Mouse (Mus musculus) CD4-positive, CD25-positive, alpha-beta regulatory T cell, adult 2 months (primary cell): Measurements from ENCODE around the gene Parn.
A peak's percentile ranks its signal among the peaks of the same experiment; 100 is the strongest.
"Not testable (repeated sequence)": the region's sequence is repeated elsewhere in the genome, so short reads cannot be mapped to it uniquely, and the experiment has no call there.

Source experiments
- DNase-seq: peaks from one replicate; pipeline ENCODE4 v3.0.0-alpha.2; 2012; ENCODE audit warnings: low read depth, low spot score

The Parn gene

DNA sequence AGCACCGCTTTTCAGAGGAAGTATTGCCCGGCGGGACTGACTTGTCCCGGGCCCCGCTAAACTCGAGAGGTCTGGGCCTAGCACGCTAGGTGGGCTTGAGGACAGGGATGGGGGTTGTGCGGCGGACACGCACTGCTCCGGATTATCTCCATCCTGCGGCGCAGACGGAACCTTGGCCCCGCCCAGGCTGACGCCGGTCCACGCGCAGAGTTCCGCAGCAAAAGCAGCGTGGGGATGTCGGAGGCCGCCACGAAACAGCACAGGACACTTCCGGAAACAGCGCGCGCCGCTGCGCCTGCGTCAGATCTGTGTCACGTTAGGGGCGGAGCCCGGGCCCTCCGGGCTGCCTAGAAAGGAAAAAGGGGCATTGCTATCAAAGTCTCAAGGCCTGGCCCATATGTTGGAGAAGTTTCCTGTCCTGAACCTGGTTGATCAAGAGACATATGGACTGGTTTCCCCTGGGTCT is at the start of gene Parn:
TSS of gene Parn (minus strand) at position 293 of the 466 bp plus-strand sequence.
- peak; percentile 98 for DNase-seq

DNA sequence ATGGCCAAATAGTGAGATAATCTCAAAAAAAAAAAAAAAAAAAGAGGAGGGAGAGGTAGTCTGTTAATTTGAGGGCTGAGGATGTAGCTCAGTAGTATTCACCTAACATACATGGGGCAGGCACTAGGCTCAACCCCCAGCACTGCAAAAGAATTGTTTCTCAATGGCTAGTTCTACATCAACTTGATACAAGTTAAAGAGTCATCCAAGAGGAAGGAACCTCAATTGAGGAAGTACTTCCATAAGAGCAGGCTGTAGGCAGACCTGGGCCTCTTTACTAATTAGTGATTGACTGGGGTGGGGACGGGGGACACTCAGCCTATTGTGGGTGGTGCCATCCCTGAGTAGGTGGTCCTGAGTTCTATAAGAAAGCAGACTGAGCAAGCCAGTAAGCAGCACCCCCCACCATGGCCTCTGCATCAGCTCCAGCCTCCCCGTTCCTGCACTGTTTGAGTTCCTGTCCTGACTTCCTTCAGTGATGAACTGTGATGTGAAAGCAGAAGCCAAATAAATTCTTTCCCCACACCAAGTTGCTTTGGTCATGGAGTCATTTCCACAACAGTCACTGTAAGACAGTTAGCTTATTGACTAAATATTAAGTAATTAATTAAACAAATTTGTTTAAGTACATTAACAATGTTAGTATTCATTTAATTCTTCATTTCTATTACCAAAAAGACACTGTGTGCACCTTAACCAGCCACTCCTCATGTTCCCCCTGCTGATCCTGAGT is 49.0 kb upstream of the Parn start:
- DNase-seq = no peak

DNA sequence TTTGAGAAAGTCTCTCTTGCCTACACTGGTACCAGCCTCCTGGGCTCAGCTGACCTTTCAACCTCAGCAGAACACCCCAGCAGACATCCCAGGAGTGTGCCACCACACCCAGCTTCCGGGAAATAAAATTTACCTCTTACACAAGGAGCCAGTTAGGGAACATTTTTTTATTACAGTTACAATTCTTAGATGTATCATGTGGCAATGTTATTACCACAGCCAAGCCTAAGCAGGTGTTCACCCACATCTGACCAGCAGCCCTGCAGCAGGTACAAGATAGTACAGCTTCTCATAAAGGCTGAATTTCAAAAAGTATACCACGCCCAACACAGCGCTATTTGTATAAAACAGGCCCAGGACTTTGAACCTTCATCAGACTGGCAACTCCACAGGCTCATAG is 46.9 kb upstream of the Parn start:
- no peak for DNase-seq

DNA sequence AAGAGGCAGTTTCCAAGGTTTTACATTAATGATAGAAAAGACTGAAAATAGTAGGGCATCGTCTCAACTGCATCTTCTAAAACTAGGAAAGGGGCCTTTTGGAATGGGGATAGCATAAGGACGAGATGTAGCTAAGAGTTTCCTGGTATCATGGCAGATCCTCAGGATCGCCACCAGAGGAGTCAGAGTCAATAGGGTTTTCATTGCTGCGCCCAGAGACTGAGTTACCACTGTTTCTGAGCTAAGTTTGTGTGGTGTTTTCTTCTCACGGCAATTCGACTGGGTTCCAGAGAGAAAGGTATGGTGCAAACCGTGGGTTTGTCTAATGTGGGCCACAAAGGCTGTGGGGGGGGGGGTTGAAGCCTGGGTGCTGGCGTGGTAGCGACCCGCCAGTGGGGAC is 36.7 kb upstream of the Parn start:
- no peak for DNase-seq

DNA sequence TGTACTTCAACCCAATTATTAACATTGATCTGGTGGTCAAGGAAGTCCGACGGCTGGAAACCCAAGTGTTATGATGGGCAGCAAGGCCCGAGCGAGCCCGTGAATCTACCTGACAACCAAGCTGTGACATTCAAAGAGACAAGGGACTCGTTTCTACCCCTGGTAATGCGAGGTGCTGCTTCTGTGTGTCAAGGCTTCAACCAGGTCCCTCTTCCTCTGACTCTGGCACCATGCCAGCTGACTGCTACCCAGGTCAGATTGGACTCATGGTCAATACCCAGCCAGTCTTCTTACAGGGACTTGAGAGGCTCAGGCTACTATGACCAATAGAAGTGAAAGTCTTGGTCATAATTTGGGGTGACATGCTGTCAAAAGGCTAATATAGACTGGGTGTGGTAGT is 34.2 kb upstream of the Parn start:
- no peak for DNase-seq

DNA sequence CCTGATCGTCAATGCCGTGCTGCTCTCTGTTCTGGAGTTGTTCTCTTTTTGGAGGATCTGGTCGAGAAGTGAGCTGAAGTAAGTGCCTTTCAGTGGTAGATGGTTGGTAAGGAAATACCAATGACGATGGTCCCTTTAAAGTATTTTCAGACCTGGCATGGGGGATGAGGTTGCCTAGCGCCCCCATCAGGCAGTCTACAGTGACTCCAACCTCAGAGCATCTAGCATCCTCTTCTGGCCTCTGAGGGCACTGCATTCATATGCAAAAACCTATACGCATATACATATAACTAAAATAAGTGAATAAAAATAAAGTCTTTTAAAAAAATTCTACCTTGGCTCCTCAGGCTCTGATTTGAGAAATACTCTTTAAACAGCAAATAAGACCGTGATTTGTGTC is 31.0 kb upstream of the Parn start:
- peak; percentile 31 for DNase-seq

DNA sequence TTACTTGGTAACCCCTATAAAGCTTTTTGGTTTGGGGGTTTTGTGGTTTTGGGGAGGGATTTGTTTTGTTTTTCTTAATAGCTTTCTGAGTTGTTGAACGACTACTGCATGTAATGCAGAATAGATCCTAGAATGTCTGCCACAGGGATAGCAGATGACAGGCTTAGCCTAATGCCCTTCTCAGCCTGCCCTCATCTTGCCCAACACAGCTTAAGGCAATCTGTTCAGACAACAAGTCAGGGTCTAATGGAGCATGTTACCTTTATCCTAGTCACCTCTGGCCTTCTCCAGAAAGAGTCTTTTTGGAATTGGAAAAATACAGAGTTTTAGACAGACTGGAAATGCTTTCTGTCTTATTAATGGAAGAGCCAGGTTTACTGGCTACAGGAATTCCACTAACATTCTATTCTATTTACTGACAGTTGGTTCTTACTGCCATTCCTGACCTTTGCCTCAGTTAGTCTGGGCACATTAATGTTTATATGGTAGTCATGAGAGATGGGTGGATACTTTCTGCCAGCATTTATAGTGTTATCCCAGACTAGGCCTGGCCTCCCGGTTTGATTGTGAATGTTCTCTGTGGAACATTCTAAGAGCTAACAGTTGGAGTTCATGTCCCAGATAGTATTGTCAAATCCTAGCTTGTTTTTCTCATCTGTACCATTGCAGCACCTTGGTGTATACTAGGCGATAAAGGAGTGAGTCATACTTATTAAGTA is 10.8 kb upstream of the Parn start:
- DNase-seq = no peak

DNA sequence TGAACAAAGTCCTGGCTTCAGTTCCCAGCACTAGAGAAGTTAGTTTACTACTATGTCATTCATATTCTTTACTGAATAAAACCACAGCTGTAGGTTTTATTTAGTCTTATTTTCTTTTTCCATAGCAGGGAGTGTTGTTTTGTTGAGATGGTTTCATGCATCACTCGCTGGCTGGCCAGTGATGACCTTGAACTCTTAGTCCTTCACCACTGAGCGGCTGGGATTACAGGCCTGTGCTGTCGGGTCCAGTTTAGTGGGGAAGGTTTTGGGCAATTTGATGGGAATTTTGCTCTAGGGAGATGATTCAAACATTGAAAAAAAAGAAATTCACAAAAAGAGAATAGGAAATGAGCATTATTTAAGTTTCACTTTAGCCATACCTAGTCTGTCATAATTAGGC is 6.5 kb upstream of the Parn start:
- DNase-seq = no peak

DNA sequence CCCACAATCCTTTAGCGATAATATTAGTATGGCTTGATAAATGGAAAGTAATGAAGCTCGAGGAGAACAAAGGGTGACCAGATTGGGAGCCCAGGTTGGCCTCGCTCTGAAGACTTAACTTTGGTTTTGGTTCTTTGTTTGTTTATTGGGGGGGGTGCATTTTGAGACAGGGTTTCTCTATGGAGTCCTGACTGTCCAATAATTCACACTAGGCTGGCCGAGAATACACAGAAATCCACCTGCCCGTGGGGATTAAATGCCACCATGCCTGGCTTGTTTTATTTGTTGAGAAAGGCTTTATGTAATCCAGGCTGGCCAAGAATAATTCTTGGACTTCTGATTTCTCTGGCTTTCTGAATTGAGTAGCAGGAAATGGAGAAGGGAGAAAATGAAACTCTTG is 5.1 kb upstream of the Parn start:
- DNase-seq = no peak

DNA sequence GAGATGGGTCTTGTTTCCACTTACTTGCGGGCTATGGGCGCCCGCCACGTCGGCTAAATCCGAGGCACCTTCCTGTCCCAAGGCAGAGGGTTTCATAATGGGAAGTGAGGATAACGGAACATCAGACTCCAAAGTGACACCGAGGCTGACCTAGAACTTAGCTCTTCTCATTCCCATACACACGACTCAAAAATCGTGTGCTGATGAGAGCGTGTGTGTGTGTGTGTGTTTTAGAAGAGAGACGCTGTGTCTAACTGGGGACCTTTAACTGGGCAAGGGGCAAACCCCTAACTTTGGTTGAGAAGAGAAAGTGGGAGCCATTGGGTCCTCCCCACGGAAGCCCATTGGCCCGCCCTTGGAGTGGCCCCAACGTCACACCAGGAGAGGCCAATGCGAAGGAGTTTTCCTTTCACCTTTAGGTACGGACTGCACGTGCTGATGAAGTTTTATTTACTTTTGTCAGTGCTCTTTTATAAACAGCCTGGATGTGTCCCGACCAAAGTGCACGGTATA is 4.5 kb upstream of the Parn start:
- DNase-seq = peak; percentile 86

DNA sequence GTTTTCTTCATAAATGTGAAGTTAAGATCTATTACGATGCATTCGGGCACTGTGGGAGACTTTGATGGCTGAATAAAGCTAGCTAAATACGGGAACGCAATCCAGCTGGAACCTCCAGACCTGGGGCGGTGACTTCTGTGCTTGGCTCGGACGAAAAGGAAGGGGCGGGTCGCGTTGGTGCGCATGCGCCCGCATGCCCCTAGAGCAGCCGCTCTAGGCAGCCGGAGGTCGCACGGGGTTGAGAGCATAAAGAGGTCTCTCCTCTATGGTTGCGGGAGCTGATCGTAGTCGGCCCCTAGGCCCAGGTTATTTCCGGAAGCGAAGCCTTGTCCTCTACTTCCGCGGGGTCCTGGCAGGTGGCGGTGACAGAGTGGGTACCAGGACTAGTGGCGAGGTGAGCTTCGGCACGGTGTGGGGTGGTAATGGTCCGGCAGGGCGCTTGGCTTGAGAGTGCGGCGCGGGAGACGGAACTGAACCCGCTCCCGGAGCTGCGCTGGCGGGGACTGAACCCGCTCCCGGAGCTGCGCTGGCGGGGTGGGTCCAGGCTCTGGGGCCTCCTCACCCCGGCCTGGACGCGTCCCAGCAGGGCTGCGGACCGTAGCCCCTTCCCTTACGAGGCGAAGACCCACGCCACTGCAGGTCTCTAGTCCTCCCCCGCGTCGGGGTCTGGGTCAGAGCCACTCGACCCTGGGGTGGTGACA is 3.9 kb upstream of the Parn start, which contains the start of the genes Bfar and 3110001I22Rik:
TSS of gene Bfar (plus strand) at position 174 of the 701 bp plus-strand sequence.
TSS of gene 3110001I22Rik (plus strand) at position 245 of the 701 bp plus-strand sequence.
- DNase-seq = peak; percentile 97

DNA sequence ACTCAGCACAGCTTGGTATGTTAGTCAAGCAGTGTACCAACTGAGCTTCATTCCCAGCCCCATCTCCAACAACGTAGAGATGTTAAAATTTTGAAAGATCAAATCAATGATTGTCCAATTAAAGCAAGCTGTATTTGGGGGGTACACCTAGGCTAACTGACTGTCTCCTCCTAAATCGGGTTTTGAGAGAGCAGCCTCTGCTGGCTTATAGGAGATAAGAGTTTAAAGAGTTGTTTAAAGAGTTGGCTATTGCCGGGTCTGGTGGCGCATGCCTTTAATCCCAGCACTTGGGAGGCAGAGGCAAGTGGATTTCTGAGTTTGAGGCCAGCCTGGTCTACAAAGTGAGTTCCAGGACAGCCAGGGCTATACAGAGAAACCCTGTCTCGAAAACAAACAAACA is 2.9 kb upstream of the Parn start:
- not testable (repeated sequence) for DNase-seq

DNA sequence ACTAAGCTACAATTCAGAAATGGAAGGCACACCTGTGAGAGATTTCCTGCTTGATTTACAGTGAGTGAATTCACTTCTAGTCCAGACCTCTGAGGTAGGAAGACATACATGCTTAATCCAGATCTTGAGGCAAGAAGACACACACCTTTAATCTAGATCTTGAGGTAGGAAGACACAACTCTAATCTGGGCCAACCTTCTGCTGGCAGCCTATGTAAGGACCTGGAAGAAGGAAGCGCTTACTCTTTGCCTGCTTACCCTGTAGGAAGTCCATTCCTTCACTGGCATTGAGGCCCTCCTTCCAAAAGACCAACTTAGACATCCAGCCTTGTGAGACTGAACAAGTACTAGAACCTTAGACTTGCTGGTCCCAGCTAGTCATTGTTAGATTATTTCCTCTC is 1.3 kb upstream of the Parn start:
- DNase-seq = no peak

DNA sequence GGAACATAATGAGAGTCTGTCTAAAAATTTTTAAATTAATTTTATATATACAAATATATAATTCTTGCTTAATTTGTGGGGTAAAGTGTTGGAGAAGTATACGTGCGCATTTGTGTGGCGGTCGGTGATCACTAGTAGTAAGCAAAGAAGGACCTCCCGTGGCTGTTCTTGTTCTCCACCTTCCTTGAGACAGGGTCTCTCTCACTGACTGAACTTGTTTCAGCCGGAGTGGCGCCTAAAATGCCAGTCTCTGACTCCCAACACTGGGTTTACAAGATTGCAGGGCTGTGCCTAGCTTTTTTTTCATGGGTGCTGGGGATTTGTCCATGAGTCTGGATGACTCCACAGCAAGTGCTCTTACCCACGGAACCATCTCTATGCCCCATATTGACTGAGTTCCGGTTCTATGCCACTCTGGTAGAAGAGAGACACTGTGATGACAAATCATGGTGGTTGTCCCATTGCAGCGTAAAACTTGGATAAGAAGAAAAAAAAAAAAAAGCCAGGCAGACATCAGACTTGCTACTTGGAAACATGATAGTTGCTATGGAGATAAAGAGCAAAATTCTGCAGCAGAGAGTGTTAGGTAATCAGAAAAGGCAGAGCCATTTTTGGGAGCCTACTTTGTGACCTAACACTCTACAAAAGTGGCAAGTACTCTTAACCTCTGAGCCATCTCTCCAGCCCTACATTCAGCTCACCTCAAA is 585 bp upstream of the Parn start:
- DNase-seq = no peak

DNA sequence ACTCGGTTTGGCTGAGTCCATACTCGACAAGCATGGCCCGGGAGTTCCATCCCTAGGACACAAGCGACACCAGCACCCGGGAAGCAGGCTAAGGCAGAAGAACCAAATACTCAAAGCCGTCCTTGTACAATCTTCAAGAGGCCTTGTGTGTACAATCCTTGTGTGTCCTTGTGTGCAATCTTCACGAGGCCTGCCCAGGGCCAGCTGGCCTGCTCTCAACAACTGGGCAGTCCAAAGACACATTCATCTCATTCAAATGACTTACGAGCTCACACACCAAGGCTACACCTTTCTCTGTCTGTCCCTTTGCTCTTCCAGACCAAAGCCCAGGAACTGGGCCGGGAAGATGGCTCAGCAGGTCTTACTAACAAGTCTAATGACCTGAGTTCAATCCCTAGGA is 7.2 kb downstream of the Parn start:
- no peak for DNase-seq

DNA sequence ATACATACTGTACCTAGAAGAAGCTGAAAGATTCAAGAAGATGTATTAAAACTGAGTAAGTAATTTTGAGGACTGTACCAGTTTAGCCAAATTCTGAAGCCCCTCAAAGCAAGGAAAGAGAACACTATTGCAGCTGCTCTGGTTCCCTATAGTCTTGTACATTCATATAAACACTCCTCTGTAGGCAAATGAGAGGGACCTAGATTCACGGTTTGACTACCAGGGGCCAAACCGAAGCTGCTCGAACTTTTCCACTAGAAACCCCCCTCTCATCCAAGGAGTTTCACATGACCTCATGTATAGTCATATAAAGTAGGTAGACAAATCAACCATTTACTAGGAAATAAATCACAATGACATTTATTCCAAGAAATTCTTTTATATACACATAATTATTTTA is 9.1 kb downstream of the Parn start:
- no peak for DNase-seq

DNA sequence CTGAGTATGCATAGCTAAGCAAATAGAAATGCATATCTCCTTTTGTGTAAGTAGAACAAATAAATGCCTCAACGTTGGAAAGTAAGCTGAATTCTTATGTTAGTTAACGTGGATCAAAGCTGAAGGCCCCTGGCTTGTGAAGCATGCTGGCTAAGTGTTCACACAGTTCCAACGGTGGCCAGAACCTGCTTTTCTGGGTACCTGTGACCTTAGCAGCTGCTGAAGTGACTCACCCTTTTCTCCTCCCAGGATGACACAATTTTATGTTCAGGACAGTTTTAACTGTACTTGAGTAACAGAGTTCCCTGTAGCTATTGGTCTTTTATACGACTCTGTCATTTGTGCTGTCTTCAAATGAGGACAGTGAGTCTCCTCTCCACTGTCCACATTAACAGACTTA is 22.0 kb downstream of the Parn start:
- DNase-seq = no peak

DNA sequence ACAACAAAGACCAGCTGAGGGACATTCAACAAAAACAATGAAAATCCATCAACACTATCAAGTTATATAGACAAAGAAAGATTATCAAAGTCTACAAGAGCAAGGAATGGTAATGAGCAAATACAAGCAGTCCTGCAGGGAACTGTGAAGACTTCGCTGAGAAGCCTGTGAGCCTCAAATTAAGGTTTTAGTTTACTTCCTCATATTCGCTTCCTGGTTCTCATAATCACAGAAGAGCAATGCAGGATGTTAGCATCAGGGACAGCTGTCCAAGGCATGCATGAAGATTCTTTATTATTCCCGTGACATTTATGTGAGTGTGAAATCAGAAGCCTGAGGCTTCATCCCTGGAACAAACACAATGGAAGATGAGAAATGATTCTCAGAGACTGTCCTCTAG is 23.5 kb downstream of the Parn start:
- DNase-seq = no peak

DNA sequence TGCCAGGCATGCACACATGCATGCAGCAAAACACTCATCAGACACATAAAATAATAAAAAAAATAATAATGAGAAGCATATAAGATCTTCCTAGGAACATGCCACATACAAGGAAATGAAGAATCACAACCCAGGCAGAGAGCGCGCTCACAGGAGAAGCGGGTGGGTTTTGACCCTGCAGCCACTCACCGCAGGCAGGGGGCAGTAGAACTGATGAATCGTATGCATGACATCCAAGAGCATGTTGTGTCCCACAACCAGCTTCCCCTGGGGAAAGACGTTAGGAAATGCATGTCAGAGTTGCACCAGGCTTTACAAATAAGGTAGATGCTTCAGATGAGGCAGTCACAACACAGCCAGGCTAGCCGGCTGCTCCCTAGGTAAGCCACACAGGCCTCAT is 27.9 kb downstream of the Parn start:
- peak; percentile 9 for DNase-seq

DNA sequence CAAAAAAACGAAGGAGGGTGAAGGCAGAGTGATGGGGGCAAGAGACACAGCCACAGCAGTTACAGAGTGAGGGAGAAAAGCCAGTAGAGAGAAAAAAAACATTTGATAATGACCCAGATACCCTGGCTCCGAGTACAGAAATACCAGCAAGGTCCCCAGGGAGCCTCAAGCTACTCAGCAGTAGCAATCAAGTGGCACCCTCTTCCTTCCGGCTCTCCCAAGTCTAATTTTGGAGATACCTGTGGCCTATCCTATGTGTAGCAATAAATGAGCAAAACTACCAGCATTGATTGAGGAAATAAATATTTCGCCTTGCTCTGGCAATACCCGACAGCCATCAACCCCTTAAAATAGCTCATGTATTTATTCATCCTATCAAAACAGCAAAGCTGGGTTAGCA is 28.5 kb downstream of the Parn start:
- DNase-seq = no peak

DNA sequence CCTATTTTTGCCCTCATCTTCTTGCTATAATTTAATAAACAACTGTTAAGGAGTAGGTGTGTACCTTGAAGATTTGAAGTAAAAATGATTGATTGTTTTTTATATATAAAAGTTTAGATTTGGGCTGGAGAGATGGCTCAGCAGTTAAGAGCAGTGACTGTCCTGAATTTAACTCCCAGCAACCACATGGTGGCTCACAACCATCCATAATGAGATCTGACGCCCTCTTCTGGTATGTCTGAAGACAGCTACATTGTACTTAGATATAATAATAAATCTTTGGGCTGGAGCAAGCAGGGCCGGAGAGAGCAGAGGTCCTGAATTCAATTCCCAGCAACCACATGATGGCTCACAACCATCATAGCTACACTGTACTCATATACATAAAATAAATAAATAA is 29.8 kb downstream of the Parn start:
- not testable (repeated sequence) for DNase-seq

DNA sequence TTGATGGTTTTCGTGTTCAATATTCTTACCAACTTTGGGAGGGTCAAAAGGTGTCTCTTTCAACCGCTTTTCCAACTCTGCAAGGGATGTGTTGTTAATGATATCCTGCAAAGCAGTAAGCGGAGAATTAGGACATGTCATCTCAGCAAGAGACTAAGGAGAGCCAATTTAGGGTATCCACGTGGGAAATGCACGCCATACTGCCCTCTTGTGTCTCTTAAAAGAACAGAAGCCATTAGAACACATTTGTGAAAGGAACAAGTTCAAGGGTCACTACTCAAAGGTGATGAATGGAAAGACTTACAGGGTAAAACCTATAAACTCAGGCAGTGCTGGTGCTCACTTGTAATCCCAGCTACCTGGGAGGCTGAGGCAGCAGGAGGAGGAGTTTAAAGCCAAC is 39.6 kb downstream of the Parn start:
- DNase-seq = peak; percentile 13
